Mouse (Mus musculus) limb, embryonic 11.5 days (tissue): ENCODE measurements around the gene Anp32a. TPM values are rescaled to one million over a fixed set of nuclear protein-coding genes. Genes with fewer than 3 reads are reported as not detected.

Source experiments
- ATAC-seq: fragments of 200-750 bp; cut with Nextera tagmentation; 2 replicates; pipeline ENCODE4 v1.8.0; 2017; ENCODE audit warnings: low read depth; ENCODE audit not compliant: insufficient number of reproducible peaks, low FRiP score, low TSS enrichment
- DNase-seq: peaks from one replicate; pipeline ENCODE4 v3.0.0-alpha.2; 2015; ENCODE audit warnings: low spot score
- H3K27ac ChIP-seq: fragments of 300-500 bp; sonication (generic); replicated peaks from 2 replicates; pipeline ENCODE4 v1.5.1; 2014; ENCODE audit warnings: low read depth, mild to moderate bottlenecking, low read length
- H3K27me3 ChIP-seq: fragments of 300-500 bp; sonication (generic); 2 replicates; pipeline ENCODE4 v1.6.1; 2014; ENCODE audit warnings: mild to moderate bottlenecking, low read length, mixed read lengths; ENCODE audit not compliant: control insufficient read depth, insufficient read depth
- H3K36me3 ChIP-seq: fragments of 300-500 bp; sonication (generic); 2 replicates; pipeline ENCODE4 v1.6.1; 2014; ENCODE audit warnings: mild to moderate bottlenecking, low read length, moderate library complexity, mixed read lengths; ENCODE audit not compliant: control insufficient read depth, insufficient read depth
- H3K4me1 ChIP-seq: fragments of 300-500 bp; sonication (generic); 2 replicates; pipeline ENCODE4 v1.6.1; 2014; ENCODE audit warnings: low read length, mixed read lengths; ENCODE audit not compliant: control insufficient read depth, insufficient read depth
- H3K4me2 ChIP-seq: fragments of 300-500 bp; sonication (generic); 2 replicates; pipeline ENCODE4 v1.6.1; 2014; ENCODE audit warnings: low read depth, mild to moderate bottlenecking, moderate library complexity; ENCODE audit not compliant: severe bottlenecking
- H3K4me3 ChIP-seq: fragments of 300-500 bp; sonication (generic); 2 replicates; pipeline ENCODE4 v1.5.1; 2014; ENCODE audit warnings: low read depth, low read length
- H3K9ac ChIP-seq: fragments of 300-500 bp; sonication (generic); 2 replicates; pipeline ENCODE4 v1.6.1; 2014; ENCODE audit warnings: mild to moderate bottlenecking, low read length
- H3K9me3 ChIP-seq: fragments of 300-500 bp; sonication (generic); 2 replicates; pipeline ENCODE4 v1.6.1; 2016; ENCODE audit warnings: low read length; ENCODE audit not compliant: control insufficient read depth
- WGBS: fragments of 180-500 bp; shearing (Covaris S2); extraction: QIAGEN DNeasy Blood & Tissue Kit; methylation state at CpG from one replicate; pipeline ENCODE4 v1.1.7; 2014; 5-methylcytosine and 5-hydroxymethylcytosine counted together
- polyA plus RNA-seq: library from polyadenylated mRNA; unstranded; fragments of >200 nt; fragmentation: Nextera tagmentation; extraction: Ambion mirVana; gene quantifications from 2 replicates; pipeline ENCODE4 v1.2.1, GENCODE M21; 2014

Gene Anp32a
- polyA plus RNA-seq, 1 experiment from 2014 or later, result 223 TPM

DNA sequence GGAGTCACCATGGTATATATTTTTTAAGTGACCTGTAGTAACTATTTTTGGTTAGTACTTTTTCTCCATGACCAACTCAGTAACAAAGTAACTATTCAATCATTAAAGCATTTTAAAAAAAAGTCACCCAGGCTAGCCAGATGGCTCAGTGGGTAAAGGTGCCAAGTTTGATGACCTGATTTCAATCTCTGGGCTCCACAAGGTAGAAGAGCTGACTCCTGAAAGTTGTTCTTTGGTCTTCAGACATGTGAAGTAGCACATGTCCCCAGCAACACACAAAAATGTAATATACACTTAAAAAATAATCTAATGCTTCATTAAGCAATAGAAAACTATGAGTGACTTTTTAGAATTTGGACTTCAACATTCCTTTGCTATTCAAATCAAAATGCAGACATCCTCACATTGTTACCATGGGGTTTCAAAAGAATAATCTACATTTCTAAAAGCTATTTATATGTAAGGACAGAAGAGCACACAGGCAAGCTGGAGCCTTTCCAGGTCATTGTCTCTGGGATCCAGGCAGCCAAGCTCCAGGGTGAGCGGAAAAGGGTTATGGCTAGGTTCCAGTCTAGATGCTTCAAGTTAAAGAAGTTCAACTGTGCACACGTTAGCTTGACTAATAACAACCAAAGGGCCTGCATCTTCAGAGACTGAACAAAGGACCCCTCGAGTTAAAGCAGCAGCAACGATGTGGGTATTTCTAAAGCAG, 3.0 kb upstream of the Anp32a start:
- ATAC-seq (no peak), DNase-seq (no peak)
- no peaks in the 10 kb centered on the region for H3K36me3 ChIP-seq
- no peaks in the 10 kb centered on the region for H3K9me3 ChIP-seq
- H3K27ac ChIP-seq, result no peak overlapping the region
- H3K4me2 ChIP-seq, result no peak overlapping the region
- no peaks in the 10 kb centered on the region for H3K4me1 ChIP-seq
- no peaks in the 10 kb centered on the region for H3K27me3 ChIP-seq
- no peak overlapping the region for H3K9ac ChIP-seq
- 81% methylated on average over 4 of the region's 4 CpGs for WGBS
- no peak overlapping the region for H3K4me3 ChIP-seq

DNA sequence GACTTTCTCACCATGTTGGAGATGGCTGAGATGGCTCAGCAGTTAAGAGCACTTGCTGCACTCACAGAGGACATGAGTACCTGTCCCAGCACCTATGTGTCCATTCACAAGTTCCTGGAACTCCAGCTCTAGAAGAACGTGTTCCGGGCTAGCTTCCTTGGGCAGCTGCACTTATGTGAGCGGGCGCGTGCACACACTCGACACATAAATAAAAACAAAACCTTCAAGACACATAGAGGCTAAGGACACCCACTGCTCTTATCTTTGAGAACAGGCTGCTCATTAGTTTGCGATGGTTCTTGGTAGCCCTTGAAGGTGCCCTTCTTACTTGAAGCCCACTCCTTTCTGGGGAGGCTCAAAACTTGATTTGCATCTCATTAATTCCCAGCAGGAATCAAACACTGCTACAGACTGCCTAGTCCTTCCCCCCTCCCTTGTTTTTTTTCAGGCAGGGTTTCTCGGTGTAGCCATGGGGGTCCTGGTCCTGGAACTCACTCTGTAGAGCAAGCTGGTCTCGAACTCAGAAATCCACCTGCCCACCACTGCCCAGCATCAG, 2.4 kb upstream of the Anp32a start:
- Histone ChIP-seq H3K4me3 (no peak overlapping the region), H3K9ac (no peak overlapping the region), H3K9me3 (no peaks in the 10 kb centered on the region), H3K4me2 (no peak overlapping the region), H3K36me3 (no peaks in the 10 kb centered on the region), H3K27ac (no peak overlapping the region), H3K4me1 (no peaks in the 10 kb centered on the region), H3K27me3 (no peaks in the 10 kb centered on the region)
- no peak for ATAC-seq
- DNase-seq, result no peak
- WGBS, result 79% methylated on average over 9 of the region's 9 CpGs

DNA sequence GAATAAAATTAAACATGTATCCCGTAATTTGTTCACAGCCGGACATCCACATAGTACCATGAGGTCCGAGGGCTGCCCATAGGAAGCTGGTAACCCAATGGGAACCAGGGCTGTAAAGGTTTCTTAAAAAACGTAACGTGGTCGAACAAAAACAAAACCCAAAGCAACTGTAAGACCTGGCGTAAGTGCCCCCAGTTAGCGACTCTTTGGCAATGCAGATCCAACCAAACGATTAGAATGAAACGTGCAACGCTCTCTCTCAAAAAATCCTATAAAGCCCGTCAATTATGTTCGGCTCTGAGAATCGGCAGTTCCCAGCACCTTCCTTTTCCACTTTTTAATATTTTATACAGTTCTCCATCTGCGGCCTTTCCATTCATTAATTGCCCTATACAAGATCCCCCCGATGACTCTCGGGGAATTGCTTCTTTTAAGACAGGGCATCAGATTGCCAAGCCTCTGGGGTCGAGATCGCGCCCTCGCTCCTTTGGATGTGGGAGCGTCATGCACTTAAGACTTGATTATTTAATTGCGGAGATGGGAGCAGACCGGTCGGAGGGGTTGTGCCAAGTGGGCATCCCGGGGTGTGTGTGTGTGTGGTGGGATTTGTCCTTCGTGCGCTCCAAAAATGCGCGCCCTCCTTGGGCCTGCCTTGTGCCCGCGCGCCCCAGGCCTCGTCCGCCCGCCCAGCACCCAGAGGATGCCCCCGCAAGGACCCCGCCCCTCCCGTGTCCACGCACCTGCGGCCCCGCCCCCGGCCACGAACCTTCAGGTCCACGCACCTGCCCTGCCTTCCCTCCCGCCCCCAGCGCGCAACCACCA, 581 bp upstream of the Anp32a start:
- no peak for DNase-seq
- Histone ChIP-seq H3K4me2 (peak overlapping the region; percentile 78), H3K9me3 (no peaks in the 10 kb centered on the region), H3K9ac (peak overlapping the region; percentile 74), H3K36me3 (no peaks in the 10 kb centered on the region), H3K4me1 (peaks cover 7% of the 10 kb centered on the region; the same call in 1 of the 2 replicates), H3K27ac (peak overlapping the region; percentile 99; the same call in 1 of the 2 replicates), H3K4me3 (peak overlapping the region; percentile 92), H3K27me3 (no peaks in the 10 kb centered on the region)
- WGBS, result 2% methylated on average over 48 of the region's 48 CpGs
- peak; percentile 23; the same call in 1 of the 2 replicates for ATAC-seq

DNA sequence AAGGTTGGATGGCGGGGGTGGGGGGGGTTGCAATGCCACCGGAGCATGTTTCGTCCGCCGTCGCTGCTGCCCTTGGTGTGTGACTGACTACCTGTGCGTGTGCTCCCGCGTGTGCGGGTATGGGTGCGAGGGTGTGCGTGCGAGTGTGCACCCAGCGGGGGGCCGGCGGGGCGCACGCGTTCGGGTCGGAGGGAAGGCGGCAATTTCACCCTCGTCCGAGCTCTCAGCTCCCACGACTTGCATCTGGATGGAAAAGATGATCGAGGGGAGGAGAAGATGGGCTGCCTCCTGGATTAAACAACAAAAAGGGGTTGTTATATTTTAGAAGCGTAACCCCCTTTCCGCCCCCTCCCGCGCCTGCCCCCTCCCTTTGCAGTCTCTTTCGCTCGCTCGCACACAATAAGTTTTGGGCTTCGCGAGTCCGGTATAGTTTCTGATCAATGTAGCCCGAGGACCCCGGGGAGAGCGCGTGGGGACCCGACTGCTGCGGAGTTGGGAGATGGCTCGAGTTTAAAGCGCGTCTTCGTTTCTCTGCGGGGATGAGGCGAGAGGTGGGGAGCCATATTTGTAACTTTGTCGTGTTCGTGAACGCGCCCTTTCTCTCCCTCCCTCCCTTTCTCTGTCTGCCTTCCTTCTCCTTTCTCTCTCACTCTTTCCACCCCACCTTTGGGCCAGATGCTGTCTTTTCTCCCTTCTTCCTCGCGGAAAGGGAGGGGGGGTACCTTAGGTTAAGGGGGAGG, 778 bp downstream of the Anp32a start:
- DNase-seq (peak; percentile 64), ATAC-seq (no peak)
- Histone ChIP-seq H3K4me3 (peak overlapping the region; percentile 92), H3K27me3 (no peaks in the 10 kb centered on the region), H3K9ac (peak overlapping the region; percentile 89), H3K4me2 (peak overlapping the region; percentile 62), H3K9me3 (no peaks in the 10 kb centered on the region), H3K4me1 (peaks cover 14% of the 10 kb centered on the region; the same call in 1 of the 2 replicates), H3K27ac (peak overlapping the region; percentile 99), H3K36me3 (no peaks in the 10 kb centered on the region)
- WGBS, result under 1% methylated on average over 53 of the region's 54 CpGs

DNA sequence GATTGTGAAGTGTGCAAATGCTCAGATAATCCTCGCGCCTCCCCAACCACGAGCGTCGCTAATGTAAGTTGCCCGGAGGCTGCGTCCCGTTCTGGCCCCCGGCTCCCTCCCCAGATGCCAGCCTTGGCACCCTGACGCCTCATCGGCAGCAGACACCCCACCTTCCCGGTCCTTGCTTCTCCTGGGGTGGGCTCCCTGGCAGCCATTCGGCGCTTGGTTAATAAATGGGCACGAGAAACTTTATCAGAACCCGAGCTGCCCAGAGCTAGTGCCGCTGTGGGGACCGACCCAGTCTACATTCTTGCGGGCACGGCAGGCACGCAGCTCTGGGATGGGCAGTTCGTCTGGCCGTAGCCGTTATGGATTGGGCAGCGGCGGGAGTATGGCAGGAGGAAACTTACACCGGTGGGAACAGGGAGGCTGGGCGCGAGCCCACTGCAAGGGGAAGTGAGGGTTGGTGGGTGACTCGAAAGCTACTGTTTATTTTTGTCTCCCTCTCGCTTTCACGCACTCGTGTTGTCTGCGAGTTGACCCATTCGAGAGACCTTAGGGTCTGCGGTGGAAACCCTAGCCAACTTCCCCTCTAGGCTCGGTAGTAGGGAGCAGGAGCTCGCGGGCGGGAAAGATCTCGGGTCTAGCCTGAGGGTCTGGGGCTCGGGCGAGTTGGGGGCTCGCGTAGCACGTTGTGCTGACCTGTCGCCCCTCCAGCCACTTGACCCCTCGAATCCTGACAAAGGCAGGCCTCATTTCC, 1.5 kb downstream of the Anp32a start:
- Histone ChIP-seq H3K9me3 (no peaks in the 10 kb centered on the region), H3K4me3 (peak overlapping the region; percentile 92), H3K27me3 (no peaks in the 10 kb centered on the region), H3K36me3 (no peaks in the 10 kb centered on the region), H3K4me2 (peak overlapping the region; percentile 62), H3K27ac (peak overlapping the region; percentile 99), H3K9ac (peak overlapping the region; percentile 89), H3K4me1 (peaks cover 14% of the 10 kb centered on the region; the same call in 1 of the 2 replicates)
- DNase-seq (peak; percentile 81), ATAC-seq (no peak)
- WGBS, result under 1% methylated on average over 48 of the region's 48 CpGs

DNA sequence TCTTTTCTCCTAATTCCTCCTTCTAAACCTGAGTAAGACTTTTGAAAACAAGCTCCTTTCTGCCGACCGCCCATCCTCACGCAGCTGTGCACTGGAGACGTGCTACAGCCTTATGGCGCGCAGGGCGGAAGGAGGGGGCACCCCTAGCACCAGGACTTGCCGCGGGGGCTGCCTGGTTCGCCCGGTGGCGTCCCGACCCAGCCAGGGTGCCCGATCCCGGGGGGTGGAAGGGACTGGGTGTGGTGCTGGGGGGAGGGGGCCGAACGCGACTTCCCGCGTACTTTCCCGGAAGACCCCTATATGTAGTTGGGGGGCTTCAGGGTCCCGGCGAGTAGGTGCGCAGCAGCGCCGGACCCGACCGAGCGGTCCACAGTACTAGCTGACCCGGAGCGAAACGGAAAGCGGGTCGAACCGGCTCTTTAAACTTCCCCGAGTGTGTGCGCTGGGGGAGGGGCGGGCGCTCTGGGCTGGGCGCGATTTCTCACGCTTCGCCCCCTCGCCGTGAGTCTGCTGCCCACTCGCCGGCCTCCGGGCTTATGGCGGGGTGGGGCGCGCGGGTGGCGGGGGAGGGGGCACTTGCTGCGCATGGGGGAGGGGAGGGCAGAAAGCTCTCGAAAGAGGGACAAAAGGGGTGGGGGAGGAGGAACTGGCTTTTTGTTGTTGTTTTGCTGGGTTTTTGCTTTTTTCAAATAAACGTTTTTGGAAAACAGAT, 2.3 kb downstream of the Anp32a start:
- peak overlapping the region; percentile 99 for H3K27ac ChIP-seq
- peak overlapping the region; percentile 89 for H3K9ac ChIP-seq
- no peaks in the 10 kb centered on the region for H3K9me3 ChIP-seq
- no peak for ATAC-seq
- peak; percentile 82 for DNase-seq
- peak overlapping the region; percentile 62 for H3K4me2 ChIP-seq
- under 1% methylated on average over 56 of the region's 56 CpGs for WGBS
- H3K27me3 ChIP-seq, result no peaks in the 10 kb centered on the region
- peaks cover 14% of the 10 kb centered on the region; the same call in 1 of the 2 replicates for H3K4me1 ChIP-seq
- H3K4me3 ChIP-seq, result peak overlapping the region; percentile 92
- H3K36me3 ChIP-seq, result no peaks in the 10 kb centered on the region

DNA sequence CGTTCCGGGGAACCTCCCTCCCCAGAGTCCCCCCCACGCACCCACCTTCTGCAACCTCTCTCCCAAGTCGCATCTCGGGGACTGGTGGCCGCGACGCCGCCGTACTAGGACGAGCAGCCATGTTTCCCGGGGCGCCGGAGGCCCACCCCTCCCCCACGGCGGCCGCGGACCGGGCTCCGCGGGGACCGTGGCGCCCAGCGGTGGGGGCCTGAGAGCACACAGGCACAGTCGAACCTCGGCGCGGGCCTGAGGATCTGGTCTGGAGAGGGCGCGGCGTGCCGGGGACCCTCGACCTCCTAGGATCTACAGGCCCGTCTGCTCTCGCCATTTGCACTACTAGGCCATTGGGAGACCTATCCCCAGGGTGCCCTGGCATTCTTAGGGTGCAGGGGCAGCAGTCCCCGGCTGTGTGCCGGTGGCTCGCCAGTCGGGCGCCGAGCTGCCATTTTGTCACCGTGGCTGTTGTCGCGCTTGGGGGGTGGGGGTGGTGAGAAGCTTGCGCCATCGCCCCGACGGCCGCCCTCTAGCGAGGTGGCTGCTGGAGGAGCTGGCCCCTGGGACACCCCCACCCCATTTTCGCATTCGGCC, 2.9 kb downstream of the Anp32a start:
- H3K4me1 ChIP-seq, result peaks cover 16% of the 10 kb centered on the region
- H3K36me3 ChIP-seq, result no peaks in the 10 kb centered on the region
- H3K27me3 ChIP-seq, result no peaks in the 10 kb centered on the region
- DNase-seq (peak; percentile 72), ATAC-seq (peak; percentile 12; the same call in 1 of the 2 replicates)
- peak overlapping the region; percentile 99 for H3K27ac ChIP-seq
- peak overlapping the region; percentile 62 for H3K4me2 ChIP-seq
- peak overlapping the region; percentile 89 for H3K9ac ChIP-seq
- H3K4me3 ChIP-seq, result peak overlapping the region; percentile 92
- WGBS, result 0% methylated on average over 51 of the region's 52 CpGs
- H3K9me3 ChIP-seq, result no peaks in the 10 kb centered on the region
